Mouse (Mus musculus) MEL (cell line): ENCODE data around the gene Adam11.

ENCODE experiments used
- E2F4 ChIP-seq: IDR thresholded peaks from 2 replicates; pipeline ENCODE4 v1.6.1; 2011; ENCODE audit warnings: low read depth, low read length, improper control_type of control experiment, borderline replicate concordance
- ETS1 ChIP-seq: IDR thresholded peaks from 2 replicates; pipeline ENCODE4 v1.6.1; 2012; ENCODE audit warnings: low read depth, mild to moderate bottlenecking, inconsistent platforms, low read length, improper control_type of control experiment, moderate library complexity
- GATA1 ChIP-seq: IDR thresholded peaks from 2 replicates; pipeline ENCODE4 v1.6.1; 2011; ENCODE audit warnings: low read depth, low read length, improper control_type of control experiment
- POLR2A ChIP-seq, 2 experiments: IDR thresholded peaks; 2 replicates each; pipeline ENCODE4 v1.6.1; 2011 to 2012; ENCODE audit warnings: low read length in 2 of 2, mild to moderate bottlenecking in 2 of 2, control low read depth in 1 of 2, improper control_type of control experiment in 1 of 2, low read depth in 1 of 2, moderate library complexity in 1 of 2; ENCODE audit not compliant: control insufficient read depth in 1 of 2, insufficient read depth in 1 of 2, poor library complexity in 1 of 2
- RCOR1 ChIP-seq: IDR thresholded peaks from 2 replicates; pipeline ENCODE4 v1.6.1; 2012; ENCODE audit warnings: low read depth, mild to moderate bottlenecking, inconsistent platforms, low read length, improper control_type of control experiment
- TBP ChIP-seq: IDR thresholded peaks from 2 replicates; pipeline ENCODE4 v1.8.0; 2011; ENCODE audit warnings: low read depth, low read length, improper control_type of control experiment
- ZKSCAN1 ChIP-seq: IDR thresholded peaks from 2 replicates; pipeline ENCODE4 v1.6.1; 2012; ENCODE audit warnings: low read depth, mild to moderate bottlenecking, inconsistent platforms, low read length, improper control_type of control experiment, moderate library complexity

GRCm38 (mm10) chr11:102826476-102826875, 65.2 kb downstream of the Adam11 start:
- TF ChIP-seq E2F4 (no peak), ZKSCAN1 (no peak), GATA1 (no peak), POLR2A (IDR thresholded peaks at IDR 0.05; ENCODE audit: control insufficient read depth in 1 of 2, insufficient read depth in 1 of 2, low read depth in 1 of 2, low read length in 2 of 2, poor library complexity in 1 of 2) (no peak), TBP (no peak), ETS1 (no peak), RCOR1 (no peak)
